Mouse (Mus musculus) G1E-ER4 (cell line): ENCODE measurements around the gene Smoc1. TPM values are rescaled to one million over a fixed set of nuclear protein-coding genes. Genes with fewer than 3 reads are reported as not detected.

Experiments used
- GATA1 ChIP-seq: IDR thresholded peaks from one replicate; pipeline ENCODE4 v1.8.0; 2012; ENCODE audit warnings: low read length, inconsistent platforms
- polyA plus RNA-seq: library from polyadenylated mRNA; stranded (reverse); fragments of >175 nt; gene quantifications from 2 replicates; pipeline ENCODE4 v1.2.3, GENCODE M21; 2012

Smoc1 gene
- polyA plus RNA-seq, 1 experiment: 6.2 TPM

- no peak for TF ChIP-seq GATA1
Observed at GRCm38 (mm10) chr12:81094766-81095405, 68.3 kb downstream of the Smoc1 start.

GRCm38 (mm10) chr12:81097267-81097666, 70.7 kb downstream of the Smoc1 start:
- no peak for TF ChIP-seq GATA1

GRCm38 (mm10) chr12:81097738-81098137, 71.1 kb downstream of the Smoc1 start:
- TF ChIP-seq GATA1: no peak

- TF ChIP-seq GATA1: no peak
Observed at GRCm38 (mm10) chr12:81099161-81099560, 72.6 kb downstream of the Smoc1 start.

GRCm38 (mm10) chr12:81101691-81102090, 75.1 kb downstream of the Smoc1 start:
- no peak for TF ChIP-seq GATA1

DNA sequence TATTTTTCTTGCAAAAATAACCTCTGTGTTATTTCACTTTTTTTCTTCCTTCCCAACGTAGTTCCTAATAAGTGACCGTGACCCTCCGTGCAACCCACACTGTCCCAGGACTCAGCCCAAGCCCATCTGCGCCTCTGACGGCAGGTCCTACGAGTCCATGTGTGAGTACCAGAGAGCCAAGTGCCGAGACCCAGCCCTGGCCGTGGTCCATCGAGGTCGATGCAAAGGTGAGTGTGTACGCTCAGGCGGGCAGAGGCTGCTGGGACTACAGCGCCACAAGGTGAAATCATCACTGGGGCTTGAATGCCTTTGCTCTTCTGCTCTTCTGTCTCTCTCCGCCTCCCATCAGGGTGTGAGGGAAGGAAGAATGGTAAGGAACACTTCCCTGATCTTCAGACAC, 77.9 kb downstream of the Smoc1 start:
- no peak for TF ChIP-seq GATA1

DNA sequence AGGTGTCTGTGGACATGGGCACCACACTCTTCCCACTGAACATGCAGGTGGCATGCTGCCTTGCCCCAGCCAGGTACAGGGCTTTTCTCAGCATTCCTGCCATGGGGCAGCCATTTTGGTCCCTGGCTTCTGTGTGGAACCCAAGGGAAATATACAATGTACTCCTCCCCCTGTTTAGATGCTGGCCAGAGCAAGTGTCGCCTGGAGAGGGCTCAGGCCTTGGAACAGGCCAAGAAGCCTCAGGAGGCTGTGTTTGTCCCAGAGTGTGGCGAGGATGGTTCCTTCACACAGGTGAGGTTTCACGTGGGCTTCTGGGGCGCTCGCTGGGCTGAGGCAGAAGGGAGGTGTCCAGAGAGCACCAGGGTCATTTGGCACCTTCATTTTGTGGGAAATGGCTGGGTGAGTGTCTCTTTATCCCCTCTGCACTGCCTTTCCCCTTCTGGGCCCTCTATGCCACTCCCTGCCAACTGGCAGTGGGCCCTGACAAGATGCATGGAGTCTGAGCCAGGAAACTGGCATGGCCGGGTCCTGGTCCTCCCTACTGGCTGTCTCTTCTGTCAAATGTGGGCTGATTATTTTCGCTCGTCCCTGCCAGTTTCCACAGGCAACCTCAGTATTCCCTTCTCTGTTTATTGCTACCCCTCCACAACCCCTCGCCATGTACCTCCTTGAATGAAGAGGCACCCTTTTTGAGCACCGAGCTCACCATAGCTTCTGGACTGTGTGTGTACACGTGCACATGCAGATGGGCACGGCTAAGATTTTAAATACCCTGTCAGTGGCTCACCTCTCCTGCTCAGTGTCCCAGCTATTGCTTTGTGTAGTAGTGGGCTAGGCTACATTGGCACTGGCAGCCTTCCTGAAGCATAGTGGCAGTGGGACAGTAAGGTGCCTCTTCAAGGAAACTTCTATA, 79.4 kb downstream of the Smoc1 start:
- TF ChIP-seq GATA1: no peak

GRCm38 (mm10) chr12:81107278-81108100, 80.9 kb downstream of the Smoc1 start:
- TF ChIP-seq GATA1: no peak

DNA sequence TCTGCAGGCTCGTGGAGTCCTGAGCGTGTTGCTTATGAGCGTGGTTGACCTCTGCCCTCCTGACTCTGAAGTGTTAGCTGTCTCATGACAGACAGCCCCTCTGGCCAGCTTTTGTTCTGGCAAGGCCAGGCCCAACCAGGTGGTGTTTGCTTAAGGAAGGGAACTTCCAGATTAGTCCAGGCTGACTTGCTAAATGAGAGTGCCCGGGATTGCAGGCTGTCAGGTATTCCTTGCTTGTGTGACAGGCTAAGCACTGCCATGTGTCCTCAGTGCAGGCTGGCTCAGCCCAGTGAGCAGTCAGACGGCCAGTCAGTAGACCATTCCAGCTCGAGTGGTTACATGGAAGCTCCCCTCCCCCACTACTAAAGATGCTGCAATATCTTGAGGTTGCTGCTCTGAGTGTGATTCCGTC, 82.0 kb downstream of the Smoc1 start:
- no peak for TF ChIP-seq GATA1

DNA sequence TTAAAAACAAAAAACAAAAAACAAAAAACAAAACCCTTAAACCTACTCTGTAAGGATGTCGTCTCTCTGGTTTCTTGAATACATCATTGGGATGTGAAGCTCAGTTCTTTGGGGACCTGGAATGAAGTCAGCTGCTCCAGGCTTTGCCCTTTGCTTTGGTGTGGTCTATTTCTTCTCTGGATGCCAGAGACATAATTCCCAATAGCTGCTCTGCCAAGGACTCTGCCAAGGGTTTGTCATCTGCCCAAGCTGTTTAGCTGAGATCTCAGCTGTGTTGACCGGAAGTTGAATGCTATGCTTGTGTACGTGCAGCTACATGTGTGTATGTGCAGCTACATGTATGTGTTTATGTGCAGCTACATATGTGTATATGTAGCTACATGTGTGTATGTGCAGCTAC, 83.4 kb downstream of the Smoc1 start:
- no peak for TF ChIP-seq GATA1

DNA sequence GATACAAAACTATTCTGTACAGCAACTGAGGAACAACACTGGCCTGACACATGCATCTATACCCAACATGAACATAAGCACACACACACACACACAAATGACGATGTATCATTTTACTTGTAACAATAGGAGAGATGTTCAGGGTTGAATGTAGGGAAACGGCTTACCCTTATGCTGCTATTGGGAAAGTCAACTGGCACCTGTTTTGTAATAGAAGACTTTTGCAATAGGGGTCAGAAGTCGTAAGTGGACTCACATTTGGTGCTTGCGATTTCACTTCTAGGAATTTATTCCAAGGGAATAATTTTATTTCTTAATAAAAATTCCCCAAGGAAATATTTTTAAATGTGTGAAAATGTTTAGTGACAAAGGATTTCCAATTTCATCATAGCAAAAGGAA, 85.7 kb downstream of the Smoc1 start:
- TF ChIP-seq GATA1: no peak

GRCm38 (mm10) chr12:81120301-81120700, 93.7 kb downstream of the Smoc1 start:
- TF ChIP-seq GATA1: no peak

DNA sequence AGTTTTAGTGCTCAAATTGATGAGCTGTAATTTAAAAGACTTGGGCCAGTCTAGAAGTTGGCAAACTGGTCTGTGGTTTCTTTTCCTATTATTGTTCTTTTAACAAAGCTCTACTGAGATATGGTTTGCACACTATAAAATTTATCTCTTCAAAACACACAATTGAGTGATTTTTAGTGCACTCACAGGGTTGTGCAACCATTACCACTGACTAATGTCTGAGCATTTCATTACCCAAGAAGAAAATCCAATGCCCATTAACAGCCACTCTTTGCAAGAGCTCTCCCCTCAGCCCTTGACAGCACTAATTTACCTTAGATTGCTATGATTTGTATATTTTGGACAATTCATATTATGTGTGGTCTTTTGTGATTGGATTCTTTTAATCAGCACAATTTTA, 97.2 kb downstream of the Smoc1 start:
- TF ChIP-seq GATA1: no peak

- TF ChIP-seq GATA1: no peak
Observed at GRCm38 (mm10) chr12:81126842-81127241, 100.2 kb downstream of the Smoc1 start.

DNA sequence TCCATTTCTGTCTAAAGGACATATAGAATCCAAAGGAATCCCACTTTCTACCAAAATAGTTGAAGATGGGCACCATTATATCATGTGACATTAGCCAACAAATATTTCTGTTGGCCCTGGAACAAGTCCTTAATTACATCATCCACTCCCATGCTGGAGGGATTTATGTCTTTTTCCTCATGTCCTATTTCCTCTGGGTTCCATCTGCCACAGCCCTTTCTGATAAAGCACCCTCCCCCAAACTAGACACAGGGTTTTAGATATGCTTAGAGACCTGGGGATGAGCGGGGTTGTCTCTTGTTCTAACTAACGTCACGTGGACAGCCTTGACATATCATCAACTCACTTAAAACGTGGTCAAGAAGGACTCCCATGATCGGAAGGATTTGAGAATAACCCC, 102.1 kb downstream of the Smoc1 start:
- TF ChIP-seq GATA1: no peak

- no peak for TF ChIP-seq GATA1
Observed at GRCm38 (mm10) chr12:81130692-81131091, 104.1 kb downstream of the Smoc1 start.
